Mouse (Mus musculus): ENCODE results near the gene Mrrf. TPM values are rescaled to one million over a fixed set of nuclear protein-coding genes. Genes with fewer than 3 reads are reported as not detected.

The Mrrf gene
- total RNA-seq, 2 experiments from 2014 or later: 14.2 to 16.1 TPM

GRCm38 (mm10) chr2:36216953-36217573, 80.9 kb downstream of the Mrrf start:
- no peak for DNase-seq (ENCODE audit: low spot score in 2 of 2)
- intact Hi-C loops (cut with DNase I): loop anchor here (10.0 kb wide), 2 partner anchors 682 to 1118 kb away; no protein-coding TSS in a partner anchor

GRCm38 (mm10) chr2:36217692-36218233, 81.6 kb downstream of the Mrrf start:
- intact Hi-C loops (cut with DNase I): loop anchor here (10.0 kb wide), 2 partner anchors 683 to 1117 kb away; no protein-coding TSS in a partner anchor
- no peak for DNase-seq (ENCODE audit: low spot score in 2 of 2)

GRCm38 (mm10) chr2:36220106-36220505, 83.9 kb downstream of the Mrrf start:
- no peak for DNase-seq (ENCODE audit: low spot score in 2 of 2)
- intact Hi-C loops (cut with DNase I): no loop called here

- no peak for DNase-seq (ENCODE audit: low spot score in 2 of 2)
- intact Hi-C loops (cut with DNase I): no loop called here
Measured at GRCm38 (mm10) chr2:36220891-36221290, 84.7 kb downstream of the Mrrf start.

- DNase-seq (ENCODE audit: low spot score in 2 of 2): no peak
Measured at GRCm38 (mm10) chr2:36222168-36222848, 86.1 kb downstream of the Mrrf start.

GRCm38 (mm10) chr2:36223436-36223835, 87.2 kb downstream of the Mrrf start:
- no peak for DNase-seq (ENCODE audit: low spot score in 2 of 2)
- intact Hi-C loops (cut with DNase I): no loop called here

More at GRCm38 (mm10) chr2:36222168-36222848, 86.1 kb downstream of the Mrrf start:
- intact Hi-C loops (cut with DNase I): no loop called here

- intact Hi-C loops (cut with DNase I): no loop called here
- DNase-seq (ENCODE audit: low spot score in 2 of 2): no peak
Measured at GRCm38 (mm10) chr2:36224153-36224552, 88.0 kb downstream of the Mrrf start.

- DNase-seq (ENCODE audit: low spot score in 2 of 2): no peak
- intact Hi-C loops (cut with DNase I): no loop called here
Measured at GRCm38 (mm10) chr2:36224599-36224998, 88.4 kb downstream of the Mrrf start.

- intact Hi-C loops (cut with DNase I): no loop called here
- DNase-seq (ENCODE audit: low spot score in 2 of 2): peak in 1 of 2 experiments; percentile 20
Measured at GRCm38 (mm10) chr2:36230366-36230765, 94.2 kb downstream of the Mrrf start, which contains the start of gene Ptgs1. Gene Ptgs1, plus strand, starts transcription at chr2:36230426.

- DNase-seq (ENCODE audit: low spot score in 2 of 2): no peak
- intact Hi-C loops (cut with DNase I): no loop called here
Measured at GRCm38 (mm10) chr2:36230967-36231366, 94.8 kb downstream of the Mrrf start.

- intact Hi-C loops (cut with DNase I): no loop called here
- DNase-seq (ENCODE audit: low spot score in 2 of 2): no peak
Measured at GRCm38 (mm10) chr2:36234526-36235368, 98.6 kb downstream of the Mrrf start.

GRCm38 (mm10) chr2:36235917-36236316, 99.7 kb downstream of the Mrrf start:
- no peak for DNase-seq (ENCODE audit: low spot score in 2 of 2)
- intact Hi-C loops (cut with DNase I): no loop called here

GRCm38 (mm10) chr2:36236889-36237288, 100.7 kb downstream of the Mrrf start:
- no peak for DNase-seq (ENCODE audit: low spot score in 2 of 2)
- intact Hi-C loops (cut with DNase I): no loop called here

- no peak for DNase-seq (ENCODE audit: low spot score in 2 of 2)
- intact Hi-C loops (cut with DNase I): no loop called here
Measured at GRCm38 (mm10) chr2:36237557-36237956, 101.4 kb downstream of the Mrrf start.

- intact Hi-C loops (cut with DNase I): no loop called here
- DNase-seq (ENCODE audit: low spot score in 2 of 2): no peak
Measured at GRCm38 (mm10) chr2:36238467-36238866, 102.3 kb downstream of the Mrrf start.

- no peak for DNase-seq (ENCODE audit: low spot score in 2 of 2)
- intact Hi-C loops (cut with DNase I): no loop called here
Measured at GRCm38 (mm10) chr2:36238951-36239350, 102.8 kb downstream of the Mrrf start.

All from left cerebral cortex, postnatal 14 days (tissue).